Mouse (Mus musculus): ENCODE results near the gene Pold4.

Gene Pold4

DNA sequence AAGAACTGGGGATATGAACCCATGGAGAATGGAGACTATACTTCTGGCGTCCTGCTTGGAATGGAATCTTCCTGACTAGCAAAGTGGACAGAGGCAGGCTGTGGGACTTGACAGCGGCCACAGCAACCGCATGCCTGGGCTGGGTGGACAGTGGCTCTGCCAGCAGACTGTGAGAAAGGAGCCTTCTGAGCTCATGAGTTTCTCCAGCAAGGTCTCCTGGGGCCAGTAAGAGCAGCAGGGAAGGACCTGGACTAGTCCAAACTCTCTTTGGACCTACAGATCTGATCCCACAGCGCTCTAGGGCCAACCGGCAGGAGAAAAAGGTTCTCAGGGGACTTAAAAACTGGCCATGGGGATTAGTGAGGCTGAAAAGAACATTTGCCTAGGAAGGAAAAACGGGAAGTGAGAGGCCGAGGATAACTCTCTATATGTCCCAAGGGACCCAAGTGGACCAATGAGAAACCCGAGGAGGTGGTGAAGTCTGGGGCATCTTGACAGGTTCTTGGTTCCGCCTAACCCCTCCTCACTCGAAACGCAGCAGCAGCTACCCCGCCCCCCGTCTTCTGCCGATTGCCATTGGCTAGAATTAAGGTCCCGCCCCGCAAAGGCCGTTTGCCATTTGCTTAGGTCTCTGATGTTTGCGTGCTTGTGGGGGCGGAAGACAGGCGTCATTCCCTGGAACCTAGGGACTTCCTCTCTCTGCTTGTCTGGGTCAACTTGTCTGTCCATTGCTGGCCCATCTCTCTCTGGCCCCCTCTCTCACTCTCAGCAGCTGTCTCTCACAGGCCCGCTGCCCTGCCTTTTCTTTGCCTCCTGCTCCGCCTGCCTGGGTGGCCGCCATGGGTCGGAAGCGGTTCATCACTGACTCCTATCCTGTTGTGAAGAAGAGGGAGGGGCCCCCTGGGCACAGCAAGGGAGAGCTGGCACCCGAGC, at the start of gene Pold4:
Pold4 (plus strand) TSS at position 647 of the 933 bp plus-strand sequence.
- peak; percentile 68 for DNase-seq (ENCODE audit: low read depth, low spot score)

DNA sequence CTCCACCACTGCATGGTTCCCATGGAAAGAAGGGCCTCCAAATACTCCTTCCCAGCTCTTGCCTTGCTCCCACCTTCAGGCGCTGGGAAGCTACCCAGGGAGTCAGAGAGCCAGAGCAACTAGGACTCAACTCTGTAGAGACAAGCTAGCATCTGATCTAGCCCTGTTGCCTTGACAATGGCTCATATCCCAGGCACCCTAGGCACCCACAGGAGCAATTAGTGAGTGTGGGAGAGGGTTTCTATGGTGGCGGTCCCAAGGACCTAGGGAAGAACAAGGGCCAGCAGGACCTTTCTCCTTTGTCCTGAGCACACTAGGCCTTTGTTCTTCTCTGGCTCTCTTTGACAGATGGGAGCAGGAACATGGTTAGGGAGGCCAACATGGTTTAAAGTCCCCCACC, 48.0 kb upstream of the Pold4 start:
- DNase-seq (ENCODE audit: low read depth, low spot score) = no peak

DNA sequence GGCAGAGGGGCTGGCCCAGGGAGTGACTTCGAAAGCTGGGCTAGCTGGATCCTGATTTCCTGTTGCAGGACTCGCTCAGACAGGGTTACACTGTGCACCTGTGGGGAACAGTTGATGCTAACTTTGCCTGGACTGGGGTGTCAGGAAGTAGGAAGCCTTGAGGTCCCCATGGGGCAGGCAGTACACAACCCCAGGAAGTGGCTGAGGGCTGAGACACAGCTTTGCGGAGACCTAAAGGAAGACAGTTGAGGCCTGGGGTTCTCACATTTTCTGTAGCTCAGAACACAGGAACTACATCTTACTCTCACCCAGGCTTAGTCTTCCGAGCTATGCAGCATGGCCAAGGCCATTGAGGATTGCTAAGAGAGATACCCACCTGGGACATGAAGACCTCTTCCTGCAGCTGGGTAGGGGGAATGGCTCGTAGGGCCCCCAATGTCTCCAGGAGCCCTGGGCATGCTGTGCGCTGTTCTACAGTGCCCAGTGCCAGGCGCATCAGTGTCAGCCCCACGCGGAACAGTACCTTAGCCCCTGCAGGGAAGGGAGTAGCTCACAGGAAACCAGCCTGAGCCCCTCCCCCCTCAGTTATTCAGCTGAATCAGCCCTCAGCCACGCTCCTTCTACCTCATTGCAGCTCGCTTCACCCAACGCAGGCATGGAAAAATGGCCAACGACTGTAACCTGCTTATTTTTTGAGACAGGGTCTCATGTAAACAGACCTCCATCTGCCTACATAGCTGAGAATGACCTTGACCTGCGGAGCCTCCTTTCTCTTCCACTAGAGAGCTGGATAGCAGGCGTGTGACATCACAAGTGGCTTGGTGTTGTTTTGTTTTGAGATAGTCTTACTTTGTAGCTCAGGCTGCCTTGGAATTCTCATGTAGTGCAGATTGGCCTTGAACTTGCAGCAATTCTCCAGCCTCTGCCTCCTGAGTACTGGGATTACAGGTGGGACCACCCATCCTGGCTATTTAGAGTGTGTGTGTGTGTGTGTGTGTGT, 46.4 kb upstream of the Pold4 start:
- DNase-seq (ENCODE audit: low read depth, low spot score) = no peak

DNA sequence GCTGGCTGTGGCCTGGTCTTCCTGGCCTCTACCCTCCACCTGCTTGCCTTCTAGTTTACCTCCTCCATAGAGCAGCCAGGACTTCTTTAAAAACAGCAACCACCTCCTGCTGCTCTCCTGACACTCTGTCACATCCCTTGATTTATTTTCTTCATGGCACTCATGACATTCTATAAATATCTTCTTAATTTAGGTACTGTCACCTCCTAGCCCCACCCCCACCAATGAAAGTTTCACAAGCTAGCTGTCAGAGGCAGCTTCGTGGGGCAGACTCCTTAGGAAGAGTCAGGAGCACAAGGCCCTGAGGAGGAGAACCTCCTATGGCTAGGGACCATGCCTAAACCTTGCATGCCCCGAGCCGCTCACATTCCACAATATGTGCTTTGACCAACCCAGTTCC, 44.4 kb upstream of the Pold4 start:
- no peak for DNase-seq (ENCODE audit: low read depth, low spot score)

DNA sequence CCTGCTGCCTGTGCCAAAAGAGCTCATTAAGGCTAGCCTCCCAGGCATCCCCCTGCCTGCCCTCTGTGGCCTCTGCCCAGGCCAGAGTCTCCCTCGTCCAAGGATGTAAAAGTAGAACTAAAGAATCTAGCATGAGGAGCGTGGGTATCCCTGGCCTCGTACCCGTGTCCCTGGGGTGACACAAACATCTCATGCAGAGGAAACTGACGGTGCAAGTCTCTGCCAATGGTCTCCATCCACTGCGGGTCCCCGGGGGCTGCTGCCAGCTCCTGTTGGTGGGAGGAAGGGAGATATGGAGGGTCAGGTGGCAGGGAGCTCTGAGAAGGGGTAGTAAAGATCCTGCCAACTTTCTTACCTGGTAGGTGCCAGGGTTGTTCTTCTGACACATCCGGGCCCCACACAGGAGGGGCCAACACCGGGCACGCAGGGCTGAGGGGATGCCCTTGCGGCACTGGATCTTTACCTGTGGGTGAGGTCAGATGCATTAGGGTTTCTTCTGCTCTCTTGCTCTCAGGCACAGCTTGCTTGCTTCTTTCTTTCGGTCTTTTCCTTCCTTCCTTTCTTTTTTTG, 42.6 kb upstream of the Pold4 start:
- DNase-seq (ENCODE audit: low read depth, low spot score) = no peak

DNA sequence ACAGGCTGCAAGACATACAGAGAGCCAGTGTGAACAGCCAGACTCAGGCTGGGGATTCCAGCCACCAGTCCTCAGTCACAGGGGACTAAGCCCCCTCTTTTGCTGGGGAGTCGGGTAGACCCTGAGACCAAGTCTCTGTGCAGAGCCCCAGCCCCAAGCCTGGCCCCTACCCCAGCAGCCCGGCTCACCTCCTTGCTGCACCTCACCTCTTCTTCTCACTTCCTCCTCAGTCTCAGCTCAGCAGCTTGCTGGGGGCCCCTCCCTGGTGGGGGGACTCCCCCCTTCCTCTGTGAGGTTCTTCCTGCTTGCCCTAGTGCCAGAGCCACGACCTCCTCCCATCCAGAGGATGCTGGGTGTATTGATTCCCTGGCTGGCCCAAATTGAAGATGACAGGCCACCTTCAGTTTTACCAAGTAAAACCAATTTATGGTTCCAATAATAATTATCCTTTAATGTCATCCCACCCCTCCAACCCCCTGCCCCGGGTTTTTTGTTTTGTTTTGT, 40.8 kb upstream of the Pold4 start, which contains the start of gene Tbc1d10c:
Tbc1d10c (minus strand) TSS at position 454 of the 504 bp plus-strand sequence.
- DNase-seq (ENCODE audit: low read depth, low spot score) = no peak

DNA sequence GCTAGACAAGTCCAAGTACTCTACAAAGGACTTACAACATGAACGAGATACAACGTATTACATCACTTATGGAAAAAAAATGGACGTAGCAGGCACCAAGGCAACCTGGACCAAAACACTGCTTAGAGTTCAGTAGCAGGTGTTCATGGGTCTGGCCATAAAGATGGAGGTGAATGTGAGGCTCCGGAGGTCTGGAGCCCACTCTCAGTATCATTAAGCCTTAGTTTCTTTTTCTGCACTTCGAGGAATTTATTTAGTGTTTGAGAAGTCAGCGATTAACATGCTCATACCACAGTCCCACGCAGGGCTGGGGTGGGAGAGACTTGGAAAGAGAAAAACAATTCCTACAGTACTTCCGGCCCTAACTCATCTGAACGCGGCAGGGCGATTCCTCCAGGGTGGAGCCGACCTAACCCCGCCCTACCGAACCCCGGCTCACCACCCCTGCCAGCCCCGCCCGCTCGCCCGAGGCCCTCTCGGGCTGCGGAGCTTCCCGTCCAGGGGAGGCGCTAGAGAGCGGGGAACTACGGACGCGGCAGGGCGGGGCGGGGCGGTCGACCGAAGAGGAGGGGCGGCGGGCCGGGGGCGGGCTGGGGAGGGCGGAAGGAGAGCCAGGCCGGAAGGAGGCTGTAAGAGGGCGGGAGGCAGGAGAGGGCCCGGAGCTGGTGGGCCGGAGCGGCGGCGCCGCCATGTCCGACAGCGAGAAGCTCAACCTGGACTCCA, 40.0 kb upstream of the Pold4 start, which contains the start of gene Ppp1ca:
Ppp1ca (plus strand) TSS at position 538 of the 723 bp plus-strand sequence.
- peak; percentile 92 for DNase-seq (ENCODE audit: low read depth, low spot score)

DNA sequence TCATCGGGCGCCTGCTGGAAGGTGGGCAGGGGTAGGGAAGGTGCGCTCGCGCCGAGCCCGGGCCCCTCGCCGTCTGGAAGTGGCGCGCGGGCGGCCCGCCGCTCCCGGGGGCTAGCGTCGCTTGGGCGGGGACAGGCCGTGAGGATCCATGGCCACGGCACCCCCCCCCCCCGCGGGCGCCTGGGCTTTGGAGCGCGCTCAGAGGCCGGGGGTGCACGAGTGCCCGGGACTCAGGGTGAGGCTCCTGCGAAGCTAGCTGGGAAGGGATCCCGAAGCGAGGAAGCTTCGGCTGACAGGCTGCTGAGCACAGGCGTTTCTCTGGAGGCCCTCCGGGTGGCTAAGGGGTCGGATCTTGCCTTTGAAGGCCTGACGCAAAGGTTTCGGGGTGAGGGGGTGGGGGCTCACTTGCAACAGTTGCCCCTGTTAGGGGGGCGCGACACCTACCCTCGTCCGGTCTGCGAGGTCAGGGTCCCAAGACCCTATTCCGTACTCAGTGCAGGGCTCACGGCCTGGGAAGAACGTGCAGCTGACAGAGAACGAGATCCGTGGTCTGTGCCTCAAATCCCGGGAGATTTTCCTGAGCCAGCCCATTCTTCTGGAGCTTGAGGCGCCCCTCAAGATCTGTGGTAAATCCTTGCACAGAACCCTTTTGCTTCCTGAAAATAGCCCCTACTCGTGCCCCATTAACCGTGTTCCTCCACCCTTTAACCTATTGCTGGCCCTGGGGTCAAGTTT, 39.3 kb upstream of the Pold4 start:
- no peak for DNase-seq (ENCODE audit: low read depth, low spot score)

DNA sequence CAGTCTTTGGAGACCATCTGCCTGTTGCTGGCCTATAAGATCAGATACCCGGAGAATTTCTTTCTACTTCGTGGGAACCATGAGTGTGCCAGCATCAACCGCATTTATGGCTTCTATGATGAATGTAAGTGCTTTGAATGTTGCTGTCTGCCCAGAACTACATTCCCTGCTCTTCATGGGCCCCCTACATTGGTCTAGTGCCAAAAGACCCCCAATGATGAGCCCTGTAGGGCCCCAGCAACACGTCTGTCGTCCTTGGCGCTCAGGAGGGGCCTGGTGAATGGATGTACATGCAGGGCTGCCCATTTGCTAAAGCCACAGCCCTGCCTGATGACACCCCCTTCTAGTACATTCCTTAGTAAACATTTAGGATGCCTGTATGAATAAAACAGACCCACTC, 38.6 kb upstream of the Pold4 start:
- DNase-seq (ENCODE audit: low read depth, low spot score) = no peak

DNA sequence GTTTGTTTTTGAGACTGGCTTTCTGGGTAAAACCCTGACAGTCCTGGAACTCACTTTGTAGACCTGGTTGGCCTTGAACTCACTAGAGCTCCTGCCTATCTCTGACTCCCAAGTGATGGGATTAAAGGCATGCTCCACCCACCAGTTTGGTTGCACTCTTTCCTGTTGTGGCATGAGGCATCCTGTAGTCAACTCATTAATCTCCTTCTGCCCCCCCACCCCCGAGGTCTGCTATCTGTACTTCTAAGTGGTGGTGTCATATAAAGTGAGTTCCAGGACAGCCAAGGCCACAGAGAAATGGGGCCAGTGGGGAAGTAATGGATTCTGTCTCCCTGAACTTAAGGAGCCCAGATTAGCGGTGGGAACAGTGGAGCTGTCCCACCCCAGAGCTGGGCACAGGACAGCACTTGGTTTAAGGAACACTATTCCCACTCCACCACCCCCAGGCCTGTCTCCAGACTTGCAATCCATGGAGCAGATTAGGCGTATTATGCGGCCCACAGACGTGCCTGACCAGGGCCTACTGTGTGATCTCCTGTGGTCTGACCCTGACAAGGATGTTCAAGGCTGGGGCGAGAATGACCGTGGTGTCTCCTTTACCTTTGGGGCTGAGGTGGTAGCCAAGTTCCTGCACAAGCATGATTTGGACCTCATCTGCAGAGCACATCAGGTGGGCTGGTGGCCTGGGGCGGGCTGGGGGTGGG, 37.5 kb upstream of the Pold4 start:
- no peak for DNase-seq (ENCODE audit: low read depth, low spot score)

DNA sequence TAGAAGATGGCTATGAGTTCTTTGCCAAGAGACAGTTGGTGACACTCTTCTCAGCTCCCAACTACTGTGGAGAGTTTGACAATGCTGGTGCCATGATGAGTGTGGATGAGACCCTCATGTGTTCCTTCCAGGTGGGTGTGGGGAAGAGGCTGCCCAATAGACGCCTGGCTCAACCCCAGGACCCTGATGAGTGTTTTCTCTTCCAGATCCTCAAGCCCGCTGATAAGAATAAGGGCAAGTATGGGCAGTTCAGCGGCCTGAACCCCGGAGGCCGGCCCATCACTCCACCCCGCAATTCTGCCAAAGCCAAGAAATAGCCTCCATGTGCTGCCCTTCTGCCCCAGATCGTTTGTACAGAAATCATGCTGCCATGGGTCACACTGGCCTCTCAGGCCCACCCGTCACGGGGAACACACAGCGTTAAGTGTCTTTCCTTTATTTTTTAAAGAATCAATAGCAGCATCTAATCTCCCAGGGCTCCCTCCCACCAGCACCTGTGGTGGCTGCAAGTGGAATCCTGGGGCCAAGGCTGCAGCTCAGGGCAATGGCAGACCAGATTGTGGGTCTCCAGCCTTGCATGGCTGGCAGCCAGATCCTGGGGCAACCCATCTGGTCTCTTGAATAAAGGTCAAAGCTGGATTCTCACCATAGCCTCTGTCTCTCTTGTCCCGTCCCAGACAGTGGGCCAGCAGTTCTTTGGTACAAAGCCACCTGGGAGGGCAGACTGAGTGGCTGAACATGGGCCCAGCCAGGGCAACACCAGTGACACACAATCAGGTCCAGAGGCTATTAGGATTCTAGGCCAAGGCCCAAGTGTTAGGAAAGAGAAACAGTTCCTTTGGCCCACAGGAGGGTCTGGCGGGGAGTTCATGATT, 36.7 kb upstream of the Pold4 start:
- no peak for DNase-seq (ENCODE audit: low read depth, low spot score)

DNA sequence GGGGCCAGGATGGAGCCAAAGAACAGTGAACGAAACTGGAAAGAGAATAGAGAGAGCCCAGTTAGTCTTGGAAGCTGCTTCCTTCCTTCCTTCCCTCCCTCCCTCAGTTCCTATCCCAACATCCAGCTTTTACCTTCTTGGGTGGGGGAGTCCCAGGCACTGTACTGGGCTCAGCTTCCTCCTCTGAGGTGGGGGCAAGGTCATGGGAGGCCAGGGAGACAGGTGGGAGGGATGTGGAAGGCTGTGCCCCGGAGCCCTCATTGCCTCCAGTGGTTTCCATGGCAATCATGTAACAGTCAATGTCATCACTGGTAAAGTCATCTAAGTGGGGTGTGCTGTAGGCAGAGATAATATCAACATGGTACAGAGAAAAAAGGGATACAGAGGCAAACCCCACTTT, 35.7 kb upstream of the Pold4 start:
- DNase-seq (ENCODE audit: low read depth, low spot score) = no peak

DNA sequence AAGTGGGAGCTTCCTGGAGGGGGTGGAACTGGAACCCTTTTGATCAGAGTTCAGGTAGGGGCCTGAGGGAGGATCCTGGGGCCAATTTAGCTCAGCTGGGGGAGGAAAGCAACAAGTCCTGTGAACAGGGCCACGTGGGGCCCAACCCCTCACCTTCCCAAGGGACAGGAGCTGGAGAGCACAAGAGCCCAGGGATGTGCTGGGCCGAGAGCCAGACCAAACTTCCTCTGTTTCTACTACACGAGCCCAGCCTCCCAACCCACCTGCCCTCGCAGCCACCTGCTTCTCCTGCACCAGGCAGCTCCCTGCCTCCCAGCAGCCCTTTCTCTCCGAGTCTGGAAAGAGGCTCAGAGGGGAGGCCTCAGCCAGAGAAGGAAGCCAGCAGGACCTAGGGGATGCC, 35.2 kb upstream of the Pold4 start:
- no peak for DNase-seq (ENCODE audit: low read depth, low spot score)

DNA sequence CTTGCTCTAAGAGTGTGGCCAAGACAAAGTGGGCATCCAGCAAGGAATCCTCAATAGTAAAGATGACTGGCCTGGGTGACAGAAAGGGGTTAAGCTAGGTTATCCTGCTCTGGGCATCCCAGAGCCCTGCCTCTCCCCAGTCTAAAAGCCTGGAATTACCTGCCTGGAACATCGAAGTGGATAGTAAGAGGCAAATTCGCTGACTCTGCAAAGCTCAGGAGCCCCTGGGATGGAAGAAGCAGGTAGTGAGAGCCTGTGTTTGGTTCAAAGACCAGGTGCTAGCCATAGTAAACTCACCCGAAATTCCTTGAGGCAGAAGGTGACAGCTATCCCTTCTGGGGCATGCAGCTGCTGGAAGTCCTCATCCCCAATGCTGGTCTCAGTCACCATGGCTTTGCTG, 34.5 kb upstream of the Pold4 start:
- no peak for DNase-seq (ENCODE audit: low read depth, low spot score)

DNA sequence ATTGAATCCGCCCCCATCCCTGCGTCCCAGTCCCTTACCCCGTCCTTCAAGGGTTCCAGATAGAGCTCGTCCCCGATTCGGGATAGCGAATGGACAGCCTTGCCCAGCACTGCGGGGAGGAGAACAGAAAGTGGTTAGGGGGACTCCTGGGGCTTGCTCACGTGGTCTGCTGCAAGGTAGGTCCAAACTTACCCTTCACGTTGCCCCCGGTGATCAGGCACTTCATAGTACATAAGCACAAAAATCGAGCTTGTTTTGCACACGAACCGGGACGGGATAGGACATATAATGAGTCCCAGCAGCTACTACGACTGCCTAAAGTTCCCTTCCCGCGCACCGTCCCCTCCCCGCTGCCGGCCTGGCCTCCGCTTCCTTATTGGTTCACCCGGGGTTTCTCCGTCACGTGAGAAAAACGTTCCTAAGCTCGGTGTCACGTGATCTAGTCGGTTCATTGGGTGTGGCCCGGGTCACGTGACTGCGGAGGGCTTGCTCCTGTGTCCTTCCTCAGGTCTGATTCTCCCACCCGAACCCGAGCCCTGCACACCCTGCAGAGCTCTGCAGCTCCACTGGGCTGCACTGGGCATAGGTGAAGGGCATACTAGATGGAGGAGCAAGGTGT, 30.3 kb upstream of the Pold4 start, which contains the start of gene Rad9a:
Rad9a (minus strand) TSS at position 372 of the 619 bp plus-strand sequence.
- peak; percentile 89 for DNase-seq (ENCODE audit: low read depth, low spot score)

DNA sequence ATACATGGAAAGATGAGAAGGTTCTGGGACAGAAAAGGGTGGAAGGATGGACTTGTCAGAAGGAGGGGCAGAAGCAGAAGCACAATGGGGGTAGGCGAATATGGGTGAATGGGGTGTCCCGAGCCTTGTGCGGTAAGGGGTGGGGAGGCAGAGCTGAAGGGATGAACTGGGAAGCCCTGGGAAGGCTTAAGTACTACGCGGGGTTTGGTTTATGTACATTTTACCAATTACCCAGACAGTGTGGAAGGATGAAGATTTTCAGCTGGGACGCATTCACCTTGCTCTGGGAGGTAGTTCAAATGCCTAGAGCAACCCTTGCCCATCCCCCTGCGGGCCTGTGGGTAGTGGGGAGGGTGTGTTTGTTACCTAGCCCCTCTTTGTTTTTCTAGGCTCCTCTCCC, 29.6 kb upstream of the Pold4 start:
- DNase-seq (ENCODE audit: low read depth, low spot score) = no peak

DNA sequence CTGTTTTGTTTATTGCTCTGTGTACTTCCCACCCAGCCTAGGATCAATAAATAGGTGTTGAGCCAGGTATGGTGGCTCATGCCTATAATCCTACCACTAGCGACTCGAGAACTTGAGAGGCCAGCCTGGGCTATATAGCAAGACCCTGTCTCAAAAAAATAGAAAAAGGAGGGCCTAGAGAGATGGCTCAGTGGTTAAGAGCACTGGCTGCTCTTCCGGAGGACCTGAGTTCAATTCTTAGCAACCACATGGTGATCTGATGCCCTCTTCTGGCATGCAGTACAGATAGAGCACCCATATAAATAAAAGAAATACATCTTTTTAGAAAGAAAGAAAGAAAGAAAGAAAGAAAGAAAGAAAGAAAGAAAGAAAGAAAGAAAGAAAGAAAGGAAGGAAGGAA, 28.6 kb upstream of the Pold4 start:
- DNase-seq (ENCODE audit: low read depth, low spot score) = no peak
